Mouse (Mus musculus) heart, adult 8-10 months (tissue): ENCODE results near the gene Gm19935. TPM values are rescaled to one million over a fixed set of nuclear protein-coding genes. Genes with fewer than 3 reads are reported as not detected.

Source experiments
- DNase-seq: peaks from one replicate; pipeline ENCODE4 v3.0.0; 2022; ENCODE audit warnings: low spot score
- microRNA-seq: library from miRNA; unstranded; fragments of <30 nt; microRNA quantifications from one replicate; pipeline ENCODE4 v1.2.0, GENCODE M21; 2022
- total RNA-seq, 4 experiments: library from RNA; stranded (reverse); gene quantifications; 2 replicates each; pipeline ENCODE4 v1.2.4; 2022

Gene Gm19935
- total RNA-seq, 4 experiments from 2014 or later: not detected

DNA sequence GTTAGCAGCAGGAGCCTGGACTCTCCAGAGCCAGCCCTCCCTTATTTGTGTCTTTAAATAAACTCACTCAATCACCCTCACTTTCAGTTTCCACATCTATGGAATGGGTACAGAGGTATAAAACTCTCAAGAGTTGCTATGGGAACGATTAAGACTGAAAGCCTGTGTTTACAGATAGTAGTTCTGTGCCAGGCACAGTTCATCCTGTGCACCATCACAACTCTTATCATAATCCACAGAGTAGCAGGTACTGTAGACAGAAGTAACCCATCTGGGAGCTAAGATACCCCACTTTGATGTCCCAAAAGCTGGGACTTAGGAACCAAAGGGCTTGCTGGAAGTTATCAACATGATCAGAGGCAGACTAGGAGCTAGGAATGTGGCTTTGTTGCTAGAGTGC lies 12.6 kb upstream of the Gm19935 start:
- no peak for DNase-seq

DNA sequence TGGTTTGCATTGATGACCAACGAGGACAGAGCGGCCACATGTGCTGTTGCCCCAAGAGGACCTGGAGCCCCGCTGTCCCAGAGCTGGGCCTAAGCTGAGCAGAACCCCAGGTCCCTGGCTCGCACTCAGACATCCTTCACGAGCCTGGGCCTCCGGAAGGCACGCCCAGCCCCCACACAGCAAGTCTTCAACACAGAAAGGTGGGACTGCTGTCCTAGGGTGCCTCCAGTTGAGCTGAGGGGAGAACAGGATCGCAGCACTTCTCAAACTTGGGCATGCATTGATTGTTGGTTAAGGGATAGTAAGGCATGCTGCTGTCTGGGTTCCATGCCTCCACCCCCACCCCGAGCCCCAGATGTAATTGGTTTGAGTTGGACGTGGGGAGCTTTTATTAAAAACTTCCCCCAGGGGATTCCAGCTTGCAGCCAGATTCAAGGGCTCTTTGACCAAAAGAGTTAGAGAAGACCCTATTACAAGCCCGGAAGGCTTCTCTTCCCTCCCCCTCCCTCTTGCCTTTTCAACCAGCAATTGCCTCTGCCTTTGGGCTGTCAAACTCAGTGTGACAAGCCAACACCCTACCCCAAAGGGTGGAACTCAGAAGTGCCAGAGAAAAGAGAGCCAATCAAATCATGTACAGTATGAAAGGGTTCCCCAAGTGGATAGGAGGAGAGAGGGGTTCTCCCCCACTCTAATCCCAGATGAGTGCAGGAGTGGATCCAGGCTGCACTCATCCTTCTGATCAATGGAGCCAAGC lies 12.0 kb upstream of the Gm19935 start:
- DNase-seq: no peak

DNA sequence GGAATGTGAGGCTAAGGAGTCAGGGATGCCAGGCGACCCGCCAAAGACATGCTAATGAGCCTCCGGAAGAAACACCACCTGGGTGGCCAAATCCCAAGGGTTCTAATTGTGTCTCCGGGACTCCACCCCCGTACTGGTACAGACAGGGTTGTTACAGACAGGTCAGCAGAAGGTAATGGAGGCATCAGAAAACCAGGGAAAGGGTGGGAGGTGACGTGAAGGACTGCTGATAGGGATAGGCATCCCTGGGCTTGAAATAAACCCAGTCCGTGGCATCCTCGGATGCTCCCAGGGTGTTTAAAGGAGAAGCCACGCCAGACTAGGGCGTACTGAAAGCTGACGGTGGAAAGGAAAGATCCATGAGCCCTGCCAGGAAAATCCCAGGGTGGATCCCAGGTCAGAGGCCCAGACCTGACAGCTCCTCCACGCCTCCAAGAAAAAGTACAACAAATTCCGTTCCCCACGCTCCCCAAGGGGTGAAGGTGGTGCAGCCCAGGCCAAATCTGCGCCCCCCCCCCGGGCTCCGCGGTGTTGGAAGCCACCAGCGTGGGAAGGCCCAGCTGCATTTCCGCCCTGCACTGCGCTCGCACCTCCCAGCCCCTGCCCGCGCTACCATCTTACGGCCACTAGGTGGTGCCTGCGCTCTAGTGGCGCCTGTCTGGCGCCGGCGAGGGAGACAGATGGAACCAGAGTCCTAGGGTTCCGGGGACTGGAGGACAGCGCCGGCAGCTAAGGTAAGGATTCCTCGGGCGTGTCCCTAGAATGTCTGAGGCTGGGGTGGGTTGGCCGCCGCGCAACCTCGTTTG lies 11.2 kb upstream of the Gm19935 start, which contains the start of gene Chd9:
Gene Chd9 (plus strand): TSS at position 172 of the 806 bp plus-strand sequence.
- DNase-seq: peak; percentile 97

DNA sequence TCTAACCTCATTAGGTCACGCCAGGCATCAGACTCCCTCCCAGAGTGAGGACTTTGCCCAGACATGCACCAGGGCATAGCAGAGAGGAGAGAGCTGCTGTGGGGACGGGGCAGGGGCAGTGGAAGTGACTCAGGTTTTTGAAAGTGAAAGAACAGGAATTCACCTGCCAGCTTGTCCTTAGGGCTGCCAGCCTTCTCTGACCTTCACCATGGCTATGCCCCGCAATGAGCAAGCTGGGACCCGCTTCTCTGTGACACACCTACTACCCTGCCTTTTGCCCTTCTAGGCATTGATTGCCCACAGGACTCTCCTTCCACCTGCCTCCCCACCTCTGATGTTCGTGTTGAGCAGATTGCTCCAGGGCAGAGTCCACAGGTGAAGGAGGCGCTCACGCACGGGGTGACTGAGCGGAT lies 8.3 kb upstream of the Gm19935 start:
- DNase-seq: no peak

DNA sequence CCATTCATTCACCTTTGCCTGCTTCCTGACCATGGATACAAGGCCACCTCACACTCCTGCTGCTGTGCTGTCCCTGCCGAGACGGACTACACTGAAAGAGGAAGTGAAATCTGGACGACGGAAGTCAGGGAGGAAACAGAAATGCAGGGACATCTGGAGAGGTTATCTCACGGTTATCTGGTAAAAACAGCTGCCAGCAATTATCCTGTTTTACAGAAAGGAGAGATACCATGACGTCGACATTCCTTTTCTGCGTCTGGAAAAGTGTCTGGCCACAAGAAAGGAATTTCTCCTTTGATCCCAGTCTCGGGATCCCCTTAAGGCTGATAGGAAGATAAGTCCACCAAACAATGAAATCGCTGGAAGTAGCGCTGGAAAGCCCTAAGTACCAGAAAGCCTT lies 5.2 kb upstream of the Gm19935 start:
- peak; percentile 79 for DNase-seq

DNA sequence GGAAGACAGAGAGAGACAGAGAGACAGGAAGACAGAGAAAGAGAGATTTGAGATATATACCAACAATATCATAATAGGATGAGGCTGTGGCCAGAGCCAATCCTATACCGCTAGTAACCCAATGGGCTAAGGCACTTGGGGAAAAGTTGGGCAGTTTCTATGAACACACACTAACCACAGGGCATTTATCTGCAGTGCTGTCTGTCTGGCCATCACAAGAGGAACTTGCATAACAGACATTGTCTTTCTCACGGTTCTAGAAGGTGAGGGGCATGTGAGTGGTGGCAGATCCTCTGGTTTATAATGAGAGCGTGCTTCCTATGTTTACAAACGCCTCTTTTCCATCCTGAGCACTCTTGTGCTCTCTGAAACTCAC lies 3.1 kb upstream of the Gm19935 start:
- DNase-seq: no peak

DNA sequence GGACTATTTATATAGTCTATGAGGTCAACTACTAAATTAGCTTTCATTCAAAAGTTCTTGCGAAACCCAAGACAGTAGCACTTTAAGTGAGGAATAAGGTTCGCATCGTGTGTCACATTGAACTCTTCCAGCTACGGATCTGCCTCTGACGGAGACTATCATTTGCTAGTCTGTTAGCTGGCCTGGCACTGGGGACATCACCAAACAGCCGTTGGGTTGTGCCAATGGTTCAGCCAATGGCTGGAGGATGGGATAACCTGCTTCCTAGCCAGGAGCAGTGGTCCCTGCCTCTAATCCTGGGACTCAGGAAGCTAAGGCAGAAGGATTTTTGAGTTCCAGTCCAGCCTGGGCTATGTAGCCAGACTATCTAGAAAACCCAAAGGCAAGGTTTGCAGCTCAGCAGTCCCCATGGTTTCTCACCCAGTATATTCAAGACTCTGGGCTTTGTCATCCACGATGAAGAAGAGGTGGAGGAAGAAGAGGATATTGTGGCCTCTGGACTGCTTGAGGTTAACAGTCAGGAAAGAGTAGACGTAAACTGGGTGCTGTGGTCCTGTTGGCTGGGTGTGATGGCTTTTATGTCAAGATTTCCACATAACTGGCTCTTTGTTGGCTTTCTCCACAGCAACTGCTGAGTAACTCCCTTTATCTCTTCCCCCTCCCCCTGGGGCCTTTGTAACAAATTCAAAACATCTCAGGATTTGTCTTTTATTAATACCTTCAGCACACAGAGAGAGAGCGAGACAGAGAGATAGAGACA lies 2.5 kb upstream of the Gm19935 start:
- DNase-seq: no peak

DNA sequence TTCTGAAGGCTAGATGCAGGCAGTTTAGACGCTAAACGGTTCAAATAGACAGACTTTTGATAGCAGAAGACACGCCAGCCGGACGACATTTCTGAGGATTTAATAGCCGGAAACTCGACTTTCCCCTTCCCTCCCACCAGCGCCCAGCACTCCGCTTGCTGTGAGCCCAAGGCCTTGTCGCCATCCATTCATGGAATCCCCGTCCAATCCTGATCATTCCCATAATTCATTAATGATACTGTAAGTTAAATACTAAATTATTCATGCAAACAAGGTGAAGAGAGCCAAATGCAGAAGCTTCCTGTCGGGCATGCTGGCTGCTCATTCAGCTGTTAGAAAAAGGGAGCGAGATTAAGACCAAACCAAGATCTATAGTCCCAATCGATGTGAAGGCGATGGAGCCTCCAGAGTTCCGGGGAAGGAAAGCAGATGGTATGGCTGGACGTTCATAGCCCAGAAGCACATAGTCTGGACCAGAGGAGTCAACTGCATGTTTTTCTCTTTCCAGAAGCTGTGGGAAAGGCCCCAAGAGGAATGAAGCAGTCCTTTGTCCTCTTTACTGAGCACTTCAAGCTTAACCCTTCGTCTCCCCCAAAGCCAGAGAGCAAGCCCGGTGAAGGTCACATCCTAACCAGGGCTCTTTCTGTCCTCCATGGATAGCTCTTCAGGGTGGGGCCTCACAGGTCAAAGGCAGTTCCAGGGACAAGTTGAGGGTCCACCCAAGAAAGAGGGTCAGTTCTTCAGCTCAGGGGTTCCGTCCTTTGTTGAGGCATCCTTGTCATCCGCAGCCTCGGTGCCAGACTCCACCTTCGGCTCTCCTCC lies 921 bp downstream of the Gm19935 start:
- DNase-seq: no peak

DNA sequence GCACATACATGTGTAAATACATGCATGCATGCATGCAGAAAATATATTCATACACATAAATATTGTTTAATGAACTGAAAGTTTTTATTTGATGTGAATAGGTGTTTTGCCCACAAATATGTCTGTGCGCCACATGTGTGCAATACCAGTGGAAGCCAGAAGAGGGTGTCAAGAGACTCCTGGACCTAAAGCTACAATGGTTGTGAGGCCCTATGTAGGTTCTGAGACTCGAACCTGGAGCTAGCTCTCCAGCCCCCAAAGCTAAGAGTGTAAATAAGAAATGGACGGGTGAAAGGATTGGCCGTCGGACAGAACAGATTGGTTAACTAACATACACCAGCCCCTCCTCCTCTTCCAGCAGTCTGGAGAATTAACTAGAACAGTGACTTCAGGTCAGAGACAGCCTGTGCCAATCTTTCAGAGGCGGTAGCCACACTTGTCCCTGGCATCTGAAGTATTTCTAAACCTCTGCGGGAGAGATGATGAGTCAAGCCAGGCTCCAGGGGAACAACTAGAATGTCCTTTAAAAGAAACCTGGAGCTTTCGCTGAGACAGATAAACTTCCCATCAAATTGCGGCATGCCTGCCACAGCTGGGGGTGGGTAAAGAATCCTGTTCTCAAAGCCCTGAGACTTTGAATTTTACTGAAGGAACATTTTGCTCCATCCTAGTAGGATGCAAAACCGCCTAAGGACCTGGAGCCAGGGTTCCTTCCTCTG lies 3.4 kb downstream of the Gm19935 start:
- no peak for DNase-seq

DNA sequence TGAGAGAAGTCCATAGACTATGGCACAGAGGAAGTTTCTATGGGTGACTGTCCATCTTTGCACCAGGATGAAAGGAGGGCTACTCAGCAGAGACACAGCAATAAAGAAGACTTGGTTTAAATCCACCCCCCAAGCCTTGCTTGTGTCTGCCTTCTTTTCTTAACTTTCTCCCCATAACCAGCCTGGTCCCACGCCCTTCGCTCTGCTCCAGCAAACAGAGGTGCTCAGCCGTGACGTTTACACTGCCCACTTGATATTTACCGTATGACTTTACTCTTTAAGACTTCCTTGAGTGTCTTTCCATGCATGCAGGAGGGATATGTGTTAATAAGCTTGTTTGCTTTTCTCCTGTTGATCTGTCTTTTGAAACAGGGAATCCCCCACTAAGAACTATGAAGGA lies 17.7 kb downstream of the Gm19935 start:
- DNase-seq: no peak

DNA sequence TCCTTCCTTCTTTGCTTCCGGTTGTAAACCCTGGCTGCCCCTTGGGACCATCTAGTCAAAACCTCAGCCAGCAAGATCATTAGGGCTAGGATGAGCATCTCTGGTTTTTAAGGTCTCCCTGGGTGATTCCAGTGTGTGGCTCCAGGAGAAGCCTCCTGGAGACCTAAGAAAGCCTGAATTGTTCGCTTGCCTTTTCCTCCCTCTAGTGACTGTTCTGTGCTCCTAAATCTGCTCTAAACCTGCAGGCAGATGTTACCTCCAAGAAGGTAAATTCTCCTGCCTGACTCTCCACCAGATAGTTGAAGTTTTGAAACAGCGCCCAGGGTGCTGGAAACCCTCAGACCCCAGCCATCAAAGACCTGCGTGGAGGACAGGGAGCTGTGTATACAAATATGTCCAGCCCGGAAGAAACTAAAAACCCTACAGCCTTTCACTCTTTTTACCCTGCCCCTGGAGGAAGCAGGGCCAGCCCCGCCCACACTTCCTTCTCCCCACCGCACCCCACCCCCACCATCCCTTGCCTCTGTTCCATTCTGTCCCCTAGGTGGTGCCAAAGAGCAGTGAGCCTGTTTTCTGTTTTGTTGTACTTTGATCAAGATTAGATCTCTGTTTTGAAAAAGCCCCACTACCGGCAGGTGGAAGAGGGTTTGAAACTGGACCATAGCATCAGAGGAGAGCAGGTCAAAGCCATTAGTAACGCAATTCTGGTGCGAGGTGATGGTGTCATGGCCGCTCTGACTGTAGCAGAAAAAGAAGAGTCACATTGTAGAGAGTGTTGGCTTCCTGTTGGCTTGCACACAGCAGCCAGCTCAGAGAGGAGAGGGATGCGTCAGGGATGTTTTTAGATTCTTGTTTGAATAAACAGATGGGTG lies 22.0 kb downstream of the Gm19935 start:
- DNase-seq: peak; percentile 78

DNA sequence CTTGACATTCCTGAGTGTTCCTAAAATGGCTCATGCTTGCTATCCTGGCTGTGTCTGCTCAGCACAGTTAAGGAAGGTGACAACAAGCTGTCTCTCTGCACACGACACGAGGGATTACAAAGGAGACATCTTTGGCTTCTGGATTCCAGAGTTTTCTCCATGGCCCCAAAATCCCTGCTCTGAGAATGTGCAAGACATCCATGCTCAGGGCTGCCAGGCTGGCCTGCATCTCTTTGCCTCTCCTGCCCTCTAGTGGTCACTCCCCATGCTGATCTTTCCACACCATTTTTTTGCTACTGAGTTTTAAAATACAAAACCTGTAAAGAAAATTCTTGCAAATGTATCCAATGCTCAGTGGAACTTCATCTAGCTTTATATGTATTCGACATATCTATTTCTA lies 23.5 kb downstream of the Gm19935 start:
- peak; percentile 74 for DNase-seq

DNA sequence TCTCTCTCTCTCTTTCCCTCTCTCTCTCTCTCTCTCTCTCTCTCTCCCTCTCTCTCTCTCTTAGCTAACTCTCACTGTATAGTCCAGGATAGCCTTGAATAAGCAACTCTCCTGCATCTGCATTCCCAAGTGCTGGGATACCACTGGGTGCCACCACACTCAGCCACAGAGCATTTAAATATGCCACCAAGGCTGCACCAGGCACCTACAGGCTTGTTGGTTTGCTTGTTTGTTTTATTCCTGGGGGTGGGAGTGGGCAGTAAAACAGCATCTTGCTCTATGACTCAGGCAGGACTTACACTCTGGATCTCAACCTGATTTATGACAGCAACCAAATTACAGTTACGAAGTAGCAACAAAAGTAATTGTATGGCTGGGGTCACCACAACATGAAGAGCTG lies 25.6 kb downstream of the Gm19935 start:
- no peak for DNase-seq

DNA sequence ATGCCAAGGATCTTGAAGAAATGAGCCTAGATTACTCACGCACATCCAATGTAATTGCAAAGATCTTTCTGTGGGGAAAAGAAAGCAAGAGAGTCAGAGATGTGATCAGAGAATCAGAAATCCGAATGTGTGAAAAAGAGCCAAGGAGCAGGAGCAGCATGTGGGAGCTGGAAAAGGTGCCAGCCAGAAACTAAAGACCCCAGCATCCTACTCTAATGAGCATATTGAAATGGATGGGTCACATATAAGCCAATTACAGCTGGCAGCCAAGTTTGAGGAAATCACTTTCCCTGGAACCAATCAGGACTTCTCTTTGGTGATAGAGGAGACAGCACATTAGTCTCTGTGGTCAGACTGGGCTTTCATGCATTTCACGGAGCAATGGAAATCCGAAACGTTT lies 47.4 kb downstream of the Gm19935 start:
- DNase-seq: no peak

Small RNAs within 50 kb of the gene (microRNA-seq; reads per million reads assigned to microRNA genes)
- not detected for gene Gm44382

Other genes starting within 250 kb of the Gm19935 start
- 10 to 100 TPM; 37.4 to 51.6 (median 46.4) TPM for gene Chd9, start 11.0 kb upstream of the Gm19935 start, total RNA-seq